In genomic region chr11:119514967-119515636, GRCm38 (mm10) we compare ENCODE assay signal across 9 mouse cellular contexts. TPM values are rescaled to one million over a fixed set of nuclear protein-coding genes. Genes with fewer than 3 reads are reported as not detected.
DNase-seq lines count a peak whose midpoint lies in the region; ATAC-seq and TF ChIP-seq lines count a peak whose summit lies in the region.
"Had no signal": no experiment of that assay in that cellular context is flagged by ENCODE, and none has a peak within 500 bp of the region (broad histone marks: within the 10 kb centered on the region; RNA-seq: fewer than 3 reads in every experiment).

No protein-coding gene starts in this region.

- peak overlapping the region; percentile 10; the same call in 1 of the 2 replicates for H3K4me3 ChIP-seq in kidney, postnatal 0 days (replicated peaks; ENCODE audit: low read depth, low read length)
- H3K4me3 ChIP-seq in cortical plate, adult 2 months (ENCODE audit: insufficient read depth, low read length): no peak overlapping the region
- H3K4me3 ChIP-seq in hindbrain, embryonic 13.5 days: peak overlapping the region; percentile 14
- H3K4me3 ChIP-seq in limb, embryonic 14.5 days (replicated peaks; ENCODE audit: low read length): 0 out of 2 replicates have a peak overlapping the region, but pooled peaks have one; percentile 14

- H3K27ac ChIP-seq in kidney, postnatal 0 days: no peak overlapping the region
- peak overlapping the region; percentile 83 for H3K27ac ChIP-seq in cortical plate, adult 2 months (ENCODE audit: insufficient read depth, low read length)
- H3K27ac ChIP-seq in hindbrain, embryonic 13.5 days: peak overlapping the region; percentile 92
- H3K27ac ChIP-seq in limb, embryonic 14.5 days (replicated peaks; ENCODE audit: low read depth, low read length): no peak overlapping the region

- no peaks in the 10 kb centered on the region for H3K36me3 ChIP-seq in kidney, postnatal 0 days (ENCODE audit: insufficient read depth, low read length)
- no peaks in the 10 kb centered on the region for H3K36me3 ChIP-seq in hindbrain, embryonic 13.5 days
- no peaks in the 10 kb centered on the region for H3K36me3 ChIP-seq in limb, embryonic 14.5 days (ENCODE audit: control insufficient read depth, insufficient read depth, low read length)

- H3K9me3 ChIP-seq in kidney, postnatal 0 days (replicated peaks; ENCODE audit: low read length): no peaks in the 10 kb centered on the region
- no peaks in the 10 kb centered on the region for H3K9me3 ChIP-seq in hindbrain, embryonic 13.5 days
- no peaks in the 10 kb centered on the region for H3K9me3 ChIP-seq in limb, embryonic 14.5 days (ENCODE audit: control insufficient read depth, low read length)

- H3K4me2 ChIP-seq in kidney, postnatal 0 days (ENCODE audit: low read length): peak overlapping the region; percentile 47
- peak overlapping the region; percentile 39 for H3K4me2 ChIP-seq in hindbrain, embryonic 13.5 days
- peak overlapping the region; percentile 34 for H3K4me2 ChIP-seq in limb, embryonic 14.5 days (replicated peaks; ENCODE audit: low read depth, low read length, severe bottlenecking)

- H3K9ac ChIP-seq in kidney, postnatal 0 days (ENCODE audit: low read depth, low read length): no peak overlapping the region
- peak overlapping the region; percentile 49 for H3K9ac ChIP-seq in hindbrain, embryonic 13.5 days
- H3K9ac ChIP-seq in limb, embryonic 14.5 days (ENCODE audit: low read depth, low read length, severe bottlenecking): peak overlapping the region; percentile 18; the same call in 1 of the 2 replicates

- WGBS in kidney, postnatal 0 days: 7% methylated on average over 21 of the region's 21 CpGs
- WGBS in hindbrain, embryonic 13.5 days: 3% methylated on average over 21 of the region's 21 CpGs
- 4% methylated on average over 20 of the region's 21 CpGs for WGBS in limb, embryonic 14.5 days

- TF ChIP-seq POLR2A in cortical plate, adult 2 months (IDR thresholded peaks at IDR 0.05; ENCODE audit: extremely low read depth, insufficient read depth, low read length): no peak
- TF ChIP-seq POLR2A in limb, embryonic 14.5 days (IDR thresholded peaks at IDR 0.05; ENCODE audit: borderline replicate concordance, extremely low read depth, insufficient read depth, insufficient read length): no peak

- 0 out of 2 replicates have a peak, but pooled peaks cover 3% of the 10 kb centered on the region for H3K4me1 ChIP-seq in kidney, postnatal 0 days (replicated peaks; ENCODE audit: insufficient read depth, low read length)
- peaks cover 18% of the 10 kb centered on the region for H3K4me1 ChIP-seq in cortical plate, adult 2 months (ENCODE audit: control insufficient read depth, insufficient read depth, low read length)
- H3K4me1 ChIP-seq in hindbrain, embryonic 13.5 days (replicated peaks): peaks cover 64% of the 10 kb centered on the region
- peaks cover 17% of the 10 kb centered on the region for H3K4me1 ChIP-seq in limb, embryonic 14.5 days (ENCODE audit: control insufficient read depth, insufficient read depth, low read length)

- H3K27me3 ChIP-seq in kidney, postnatal 0 days (ENCODE audit: insufficient read depth, low read length): 0 out of 2 replicates have a peak, but pooled peaks cover 2% of the 10 kb centered on the region
- H3K27me3 ChIP-seq in hindbrain, embryonic 13.5 days: no peaks in the 10 kb centered on the region
- no peaks in the 10 kb centered on the region for H3K27me3 ChIP-seq in limb, embryonic 14.5 days (ENCODE audit: control insufficient read depth, insufficient read depth, low read length)

- peak; percentile 15; the same call in 1 of the 2 replicates for TF ChIP-seq CTCF in kidney, postnatal 0 days (IDR thresholded peaks at IDR 0.05; ENCODE audit: low read depth)
- TF ChIP-seq CTCF in cortical plate, adult 2 months (IDR thresholded peaks at IDR 0.05; ENCODE audit: extremely low read depth, insufficient read depth, low read length): peak; percentile 12; the same call in 1 of the 2 replicates

- ATAC-seq in kidney, postnatal 0 days (replicated peaks; ENCODE audit: low FRiP score, low read depth): 0 out of 2 replicates have a peak, but pooled peaks have one; percentile 21
- ATAC-seq in hindbrain, embryonic 13.5 days (ENCODE audit: low FRiP score): peak; percentile 68
- peak; percentile 23; the same call in 1 of the 2 replicates for ATAC-seq in limb, embryonic 14.5 days (ENCODE audit: low FRiP score, low read depth)

- peak; percentile 15 for DNase-seq in kidney, postnatal 0 days (ENCODE audit: low spot score)
- DNase-seq in kidney, postnatal 10 days: no peak
- no peak for DNase-seq in limb, embryonic 14.5 days (ENCODE audit: low spot score)
- DNase-seq in right cerebral cortex, postnatal 14 days: peak; percentile 62
- no peak for DNase-seq in urinary bladder, adult 2 months (ENCODE audit: low spot score)
- DNase-seq in gastrocnemius, postnatal 25 days: no peak

RNA-seq across cellular contexts. Expression of gene Endov, which starts 24.0 kb away (rescaled TPM):
- polyA plus RNA-seq in kidney, postnatal 0 days (2015; fragmentation: Nextera tagmentation; extraction: Ambion mirVana): 16.2 and 16.3 TPM in 2 replicates
- polyA plus RNA-seq in cortical plate, adult 2 months (2012; rRNA removed): 21.1 and 24.4 TPM in 2 replicates
- polyA plus RNA-seq in hindbrain, embryonic 13.5 days (2015; fragmentation: Nextera tagmentation; extraction: Ambion mirVana): 15.5 and 20.9 TPM in 2 replicates
- polyA plus RNA-seq in limb, embryonic 14.5 days (2012; rRNA removed): 29.3 and 32.9 TPM in 2 replicates
- polyA plus RNA-seq in limb, embryonic 14.5 days (2014; fragmentation: Nextera tagmentation; extraction: Ambion mirVana): 12.0 and 14.9 TPM in 2 replicates
- 15.7 and 17.7 TPM in 2 replicates for polyA plus RNA-seq in urinary bladder, adult 2 months (2012; rRNA removed)
- total RNA-seq in gastrocnemius, postnatal 25 days (2021): 1 to 10 TPM; 3.9 to 4.8 TPM

RNA-seq across cellular contexts. Expression of gene Nptx1, which starts 32.5 kb away (rescaled TPM):
- 0.18 and 0.21 TPM in 2 replicates for polyA plus RNA-seq in kidney, postnatal 0 days (2015; fragmentation: Nextera tagmentation; extraction: Ambion mirVana)
- 118 and 134 TPM in 2 replicates for polyA plus RNA-seq in cortical plate, adult 2 months (2012; rRNA removed)
- polyA plus RNA-seq in hindbrain, embryonic 13.5 days (2015; fragmentation: Nextera tagmentation; extraction: Ambion mirVana): 12.6 and 15.2 TPM in 2 replicates
- polyA plus RNA-seq in limb, embryonic 14.5 days (2012; rRNA removed): 2.2 and 2.5 TPM in 2 replicates
- polyA plus RNA-seq in limb, embryonic 14.5 days (2014; fragmentation: Nextera tagmentation; extraction: Ambion mirVana): 1.4 and 1.6 TPM in 2 replicates
- 1.8 and 2.3 TPM in 2 replicates for polyA plus RNA-seq in urinary bladder, adult 2 months (2012; rRNA removed)
- total RNA-seq in gastrocnemius, postnatal 25 days (2021): under 1 TPM; 0.08 to 0.19 TPM
- total RNA-seq: MEL had no signal

Comparison
In these comparisons a context has a peak if more than half of its experiments do, and no peak if none do; other contexts are left out.
1. DNase-seq: peak in kidney, postnatal 0 days (single experiment) and right cerebral cortex, postnatal 14 days (single experiment); none in kidney, postnatal 10 days (single experiment), limb, embryonic 14.5 days (single experiment), urinary bladder, adult 2 months (single experiment) and gastrocnemius, postnatal 25 days (single experiment).
2. H3K27ac ChIP-seq: peak in cortical plate, adult 2 months (single experiment) and hindbrain, embryonic 13.5 days (single experiment); none in kidney, postnatal 0 days (single experiment) and limb, embryonic 14.5 days (single experiment).
3. Peak in every context shown above with its lines, with median percentiles within 50 percentile points of each other: ATAC-seq and H3K4me2 ChIP-seq.